Mouse (Mus musculus) liver, adult 2 months (tissue): ENCODE results near the gene Fanci.

Experiments used
- CTCF ChIP-seq: fragments of 200-500 bp; IDR thresholded peaks from 2 replicates; pipeline ENCODE4 v1.5.1; 2011; ENCODE audit warnings: low read depth, low read length, control low read depth
- POLR2A ChIP-seq: fragments of 200-500 bp; IDR thresholded peaks from 2 replicates; pipeline ENCODE4 v1.6.1; 2011; ENCODE audit warnings: low read length, control low read depth; ENCODE audit not compliant: insufficient read depth; ENCODE audit errors: extremely low read depth

DNA sequence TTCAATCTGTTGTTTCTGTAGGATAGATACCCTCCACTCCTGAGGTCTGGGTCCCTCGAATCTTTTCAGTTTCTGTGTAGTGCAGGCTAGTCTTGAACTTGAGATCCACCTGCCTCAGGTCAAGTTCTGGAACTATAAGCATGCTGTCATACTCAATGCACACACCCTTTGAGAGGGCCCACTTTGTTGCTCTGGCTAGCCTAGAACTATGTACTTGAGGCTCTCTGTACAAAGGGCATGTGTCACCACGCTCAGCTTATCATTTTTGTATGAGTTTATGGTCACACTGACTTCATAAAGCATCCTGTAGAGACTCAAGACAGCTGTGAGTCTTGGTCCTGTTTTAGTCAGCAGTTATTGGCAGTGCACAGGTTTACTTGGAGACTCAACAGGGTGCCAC is 55.3 kb downstream of the Fanci start:
- TF ChIP-seq CTCF (no peak), POLR2A (no peak)
